Mouse (Mus musculus): ENCODE data around the gene Pmm1.

DNA sequence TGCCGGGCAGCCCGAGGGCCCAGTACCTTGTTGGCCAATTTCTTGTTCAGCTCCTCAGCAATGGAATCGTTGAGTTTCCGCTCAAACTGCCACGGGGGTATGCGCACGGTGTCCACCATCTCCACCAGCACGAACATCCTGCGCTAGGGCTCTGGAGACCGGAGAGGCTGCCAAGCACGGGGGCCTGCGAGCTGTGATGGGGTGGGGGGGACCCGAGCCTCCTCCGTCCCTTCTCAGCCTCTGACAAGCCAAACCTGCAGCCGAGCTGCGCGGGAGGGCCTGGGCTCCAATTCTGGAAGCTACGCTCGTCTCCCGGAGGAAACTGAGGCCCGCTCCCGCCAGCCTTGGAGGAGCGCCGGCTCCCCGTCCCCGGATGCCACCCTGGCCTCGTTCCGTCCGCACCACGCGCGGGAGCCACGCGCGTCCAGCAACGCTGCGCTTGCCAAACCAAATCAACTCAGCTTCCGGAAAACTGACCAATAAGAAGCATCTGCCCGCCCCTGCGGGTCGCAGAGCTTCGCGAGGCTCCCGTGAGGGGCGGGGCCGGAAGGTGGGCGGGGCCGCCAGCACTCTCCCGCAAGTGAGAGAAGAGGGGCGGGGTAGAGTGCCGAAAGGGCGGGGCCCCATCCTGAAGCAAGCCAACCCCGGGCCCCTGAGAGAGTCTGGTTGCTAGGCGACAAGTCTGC is 34.8 kb downstream of the Pmm1 start, which contains the start of gene Polr3h:
- no peak for TF ChIP-seq CTCF (IDR thresholded peaks at IDR 0.05; ENCODE audit: insufficient read depth, low read depth, low read length)
- TF ChIP-seq POLR2A (IDR thresholded peaks at IDR 0.05; ENCODE audit: insufficient read depth, low read depth, low read length): peak; percentile 44; the same call in 1 of the 2 replicates

Data from olfactory bulb, adult 2 months (tissue).